Mouse (Mus musculus): ENCODE measurements around the gene Dnajc21.

Gene Dnajc21

DNA sequence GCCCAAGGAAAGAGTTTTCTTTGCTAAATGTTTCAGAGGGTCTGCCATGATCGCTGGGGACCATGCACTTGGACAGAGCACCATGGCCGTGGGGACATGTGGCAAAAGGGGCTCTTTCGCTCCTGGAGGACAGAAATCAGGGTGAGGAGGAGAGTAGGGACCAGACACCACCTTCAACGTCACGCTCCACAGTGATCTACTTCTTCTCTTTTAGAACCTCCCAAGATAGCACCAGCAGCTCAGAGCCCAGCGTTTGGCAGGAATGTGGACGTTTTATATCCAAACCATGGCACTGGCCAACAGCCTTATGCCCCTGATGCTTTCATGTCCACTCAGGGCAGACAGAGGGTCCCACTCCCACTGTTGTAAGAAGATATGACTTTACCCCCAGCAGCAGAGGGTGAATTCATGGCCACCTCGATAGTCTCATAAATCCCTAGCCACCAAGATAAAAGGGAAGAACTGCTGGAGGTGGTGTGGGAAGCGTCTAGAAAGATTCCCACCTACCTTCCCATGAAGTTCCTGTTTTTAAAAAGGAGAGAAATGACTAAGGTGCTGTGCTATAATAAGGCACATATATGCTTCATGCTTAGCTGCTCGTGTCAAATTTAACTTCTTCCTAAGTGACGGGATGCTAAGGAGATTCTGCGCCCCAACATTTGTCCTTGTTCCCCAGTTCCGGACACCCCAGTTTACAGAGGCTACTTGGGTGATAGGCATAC lies 43.6 kb downstream of the Dnajc21 start:
- no peak for DNase-seq

DNA sequence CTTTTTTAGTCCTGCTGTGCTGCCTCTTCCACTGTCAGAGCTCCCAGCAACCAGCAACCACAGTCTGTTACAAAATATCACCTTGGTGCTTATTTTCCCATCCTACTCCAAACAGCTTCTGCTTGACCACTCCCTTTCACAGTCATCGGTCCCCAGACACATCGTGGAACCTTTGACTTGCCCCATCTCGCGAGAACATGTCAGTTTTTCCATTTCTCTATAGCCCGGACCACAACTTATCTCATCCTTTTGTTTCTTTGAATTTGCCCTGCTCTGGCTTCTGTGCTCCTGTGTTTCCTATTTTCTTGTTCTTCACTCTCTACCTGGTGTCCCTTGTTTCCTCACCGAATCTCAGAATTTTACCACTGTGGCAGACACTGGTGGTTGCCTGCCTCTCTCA lies 44.2 kb downstream of the Dnajc21 start:
- no peak for DNase-seq

DNA sequence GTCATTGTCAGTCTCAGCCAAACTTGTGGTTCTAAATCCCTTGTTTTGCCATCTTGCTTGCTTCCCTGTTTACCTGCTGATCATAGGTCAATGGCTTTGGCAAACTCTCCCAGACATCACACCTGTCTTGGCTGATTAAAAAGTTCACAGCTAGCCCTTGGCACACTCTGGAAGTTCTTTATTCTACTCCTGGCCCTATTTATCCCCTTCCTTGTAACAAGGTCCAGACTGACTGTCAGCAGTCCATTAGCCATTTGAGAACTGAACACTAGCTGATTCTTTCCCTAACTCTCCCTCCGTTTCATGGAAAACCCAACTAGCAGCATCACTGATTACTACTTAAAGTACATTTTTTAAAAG lies 48.6 kb downstream of the Dnajc21 start:
- DNase-seq: no peak

DNA sequence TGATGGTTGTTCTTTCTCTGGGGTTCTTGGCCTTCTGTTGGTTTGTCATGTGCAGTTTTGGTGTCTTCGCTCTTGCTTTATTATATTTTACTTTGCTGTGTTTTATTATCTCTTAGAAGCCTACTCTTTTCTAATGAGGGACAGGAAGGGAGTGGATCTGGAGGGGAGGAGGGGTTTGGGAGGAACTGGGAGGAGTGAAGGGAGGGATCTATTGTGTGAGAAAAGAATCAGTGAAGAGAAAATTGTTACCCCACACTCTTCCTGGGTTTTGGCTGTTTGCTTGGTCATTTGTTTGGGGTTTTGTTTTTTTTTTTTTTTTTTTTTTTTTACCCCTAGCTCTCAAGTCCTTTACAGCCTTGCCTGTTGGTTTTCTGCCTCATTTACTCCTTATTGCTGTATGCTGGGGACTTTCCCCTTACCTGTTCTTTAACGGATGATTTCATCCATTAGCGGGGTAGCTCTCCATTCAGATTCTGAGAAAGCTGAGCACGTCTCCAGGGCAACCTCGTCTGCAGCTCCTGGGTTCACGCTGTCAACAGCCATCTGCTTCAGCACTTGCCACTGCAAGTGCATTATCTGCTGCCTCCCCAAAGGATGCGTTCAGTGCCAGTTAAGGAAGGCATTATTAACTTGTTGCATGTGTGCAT lies 49.1 kb downstream of the Dnajc21 start:
- DNase-seq: no peak

DNA sequence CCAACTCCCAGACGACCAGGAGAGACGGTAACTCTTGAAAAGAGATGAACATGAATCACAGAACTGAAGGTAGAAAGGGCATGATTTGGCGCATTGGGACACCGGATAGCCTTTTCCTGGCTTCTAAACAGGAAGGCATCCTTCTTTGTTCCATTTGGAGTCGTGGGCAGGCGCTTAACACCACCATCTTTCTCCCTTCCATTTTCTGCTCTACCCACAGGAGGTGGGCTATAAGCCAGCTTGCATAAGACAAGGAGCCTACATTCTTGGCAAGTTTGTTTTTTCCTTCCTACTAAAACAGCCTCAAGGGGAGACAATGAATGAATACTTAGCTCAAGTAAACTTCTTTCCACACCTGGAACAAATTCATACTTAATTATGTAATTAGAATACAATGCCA lies 56.7 kb downstream of the Dnajc21 start:
- no peak for DNase-seq

DNA sequence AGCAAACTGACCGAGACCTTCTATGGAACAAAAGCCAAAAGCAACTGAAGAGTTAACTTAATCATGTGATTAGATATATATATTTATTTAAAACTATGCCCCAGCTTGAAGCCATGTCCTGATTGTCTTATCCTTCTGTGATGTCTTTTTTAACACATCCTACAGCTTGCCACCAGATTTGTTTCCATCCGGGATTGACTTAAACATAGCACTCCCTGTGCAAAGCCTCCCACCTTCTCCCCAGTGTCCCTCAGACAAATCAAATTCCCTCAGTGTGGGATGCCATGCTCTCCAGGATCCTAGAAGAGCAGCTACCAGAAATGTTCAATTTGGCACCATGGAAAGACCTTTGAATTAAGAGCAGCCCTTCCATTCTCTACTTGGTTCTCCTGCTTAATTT lies 59.4 kb downstream of the Dnajc21 start:
- no peak for DNase-seq

DNA sequence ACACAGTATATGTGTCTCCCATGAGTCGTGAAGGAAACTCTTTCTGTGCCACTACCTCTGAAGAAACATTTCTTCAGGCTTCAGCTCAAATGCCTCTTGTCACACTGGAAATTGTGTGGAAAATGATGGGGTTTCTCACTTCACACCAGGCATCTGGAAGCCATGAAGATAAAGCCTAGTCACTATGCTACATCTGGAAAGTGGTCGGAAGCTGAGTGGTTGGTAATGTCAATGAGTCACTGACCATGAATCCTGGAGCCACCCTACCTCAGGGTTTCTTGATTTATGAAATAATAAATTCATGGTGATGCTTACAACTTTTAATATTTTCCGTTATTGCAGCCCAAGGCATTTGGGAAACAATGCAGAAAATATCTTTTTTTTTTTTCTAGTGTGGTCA lies 60.5 kb downstream of the Dnajc21 start:
- DNase-seq: no peak

DNA sequence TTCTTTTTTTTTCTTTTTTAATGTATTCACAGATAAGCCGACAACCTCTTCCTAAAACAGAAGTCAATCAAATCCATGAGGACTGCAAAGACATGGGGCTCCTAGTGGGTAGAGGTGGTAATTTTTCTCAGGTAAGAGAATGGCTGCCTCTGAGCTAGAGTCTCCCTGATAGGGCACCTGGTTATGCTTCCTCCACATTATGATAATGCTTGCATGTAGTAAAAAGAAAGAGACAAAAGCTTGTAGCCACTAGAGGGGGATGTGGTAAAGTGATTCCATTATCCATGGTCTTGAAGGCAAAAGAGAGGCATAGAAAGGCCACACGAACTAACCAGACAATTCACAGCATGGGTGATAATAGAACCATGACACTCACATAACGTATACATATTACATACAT lies 69.9 kb downstream of the Dnajc21 start:
- DNase-seq: no peak

DNA sequence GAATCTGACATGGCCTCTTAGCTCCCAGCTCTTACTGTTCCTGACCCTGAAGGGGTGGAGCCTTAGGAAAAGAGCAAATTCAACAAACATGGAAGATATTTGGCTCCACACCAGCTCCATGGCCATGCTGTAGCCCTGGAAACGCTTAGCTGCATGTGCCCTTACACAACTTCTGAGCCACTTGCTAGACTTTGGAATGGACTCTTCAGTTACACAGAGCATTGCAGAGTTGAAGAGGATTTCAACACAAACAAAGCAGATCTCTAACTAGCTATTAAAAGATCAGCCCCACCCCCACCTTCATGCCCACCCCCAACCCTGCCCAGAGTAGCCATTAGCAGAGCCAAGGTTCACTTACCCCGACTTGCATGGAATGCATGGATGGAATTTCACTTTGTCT lies 70.5 kb downstream of the Dnajc21 start:
- no peak for DNase-seq
